Mouse (Mus musculus) left cerebral cortex, adult 9 months (tissue): ENCODE measurements around the gene Lrrc27.

Experiments used
- DNase-seq, 2 experiments: peaks; one replicate each; pipeline ENCODE4 v3.0.0; 2022; ENCODE audit warnings: low spot score in 2 of 2

Lrrc27 gene

DNA sequence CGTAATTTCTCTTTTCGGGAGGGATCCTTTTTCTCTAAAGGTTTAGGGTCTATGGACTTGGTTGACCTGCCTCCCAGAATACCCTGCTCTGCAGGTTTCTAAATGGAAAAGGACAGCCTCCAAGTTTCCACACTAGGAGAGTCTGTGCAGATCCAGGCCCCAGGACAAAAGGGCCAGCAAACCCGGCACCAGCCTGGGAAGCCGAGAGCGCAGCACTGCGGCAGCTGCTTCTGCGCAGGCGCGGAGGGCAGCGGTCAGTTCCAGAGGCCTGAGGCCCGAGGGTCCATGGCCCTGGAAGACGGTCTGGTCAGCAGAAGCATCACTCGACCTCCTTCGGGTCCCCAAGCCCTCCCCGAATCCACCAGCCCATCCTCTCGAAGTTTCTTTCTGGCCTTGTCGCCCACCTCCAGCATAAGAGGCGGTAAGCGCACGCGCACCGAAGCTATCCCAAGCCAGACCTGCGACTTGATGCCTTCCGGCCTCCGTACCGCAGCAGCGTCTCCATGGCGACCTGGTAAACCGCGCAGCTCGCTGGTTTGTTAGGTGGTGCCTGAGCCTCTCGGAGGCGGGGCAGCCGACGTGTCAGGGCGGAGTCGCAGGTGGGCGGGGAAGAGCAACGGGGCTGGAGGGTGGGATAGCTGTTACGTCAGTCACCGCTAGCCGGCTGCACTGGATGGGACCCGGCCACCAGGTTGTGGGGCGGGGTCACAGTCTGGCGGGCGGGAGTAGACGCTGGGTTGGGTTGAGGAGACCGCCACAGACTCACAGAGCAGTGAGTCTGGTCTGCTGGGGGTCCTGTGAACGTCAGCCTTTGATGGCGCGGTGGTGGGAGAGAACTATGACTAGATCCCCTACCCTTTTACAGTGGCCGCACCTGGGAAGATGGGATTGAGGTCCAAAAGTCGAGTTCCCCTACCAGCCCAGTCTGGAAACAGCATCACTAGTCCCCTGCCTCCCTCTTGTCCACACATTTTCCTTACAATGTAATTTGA lies at the start of gene Lrrc27, which contains the start of gene Stk32c:
Gene Lrrc27 (plus strand): TSS at position 235 of the 992 bp plus-strand sequence.
Gene Stk32c (minus strand): TSS at position 554 of the 992 bp plus-strand sequence.
- peak; percentile 95 to 98 for DNase-seq

DNA sequence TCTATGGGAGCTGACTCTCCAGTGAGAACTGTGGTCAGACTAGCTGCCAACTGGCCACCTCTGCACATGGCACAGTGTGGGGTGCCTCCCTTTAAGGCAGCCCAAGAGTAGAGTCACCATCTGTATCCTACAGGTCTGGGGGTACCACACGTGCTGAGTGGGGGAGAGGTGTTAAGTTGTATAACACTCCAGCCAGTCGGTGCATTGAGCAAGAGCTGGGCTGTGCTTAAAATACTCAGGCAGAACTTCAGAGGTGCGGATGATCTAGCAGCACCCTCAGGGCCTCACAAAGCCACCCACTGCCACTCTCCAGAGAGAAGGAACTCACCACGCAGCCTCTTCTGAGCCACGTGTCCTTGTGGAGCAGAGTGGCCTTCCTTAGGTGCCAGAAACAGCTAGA lies 48.4 kb upstream of the Lrrc27 start:
- DNase-seq = peak; percentile 84 to 91

DNA sequence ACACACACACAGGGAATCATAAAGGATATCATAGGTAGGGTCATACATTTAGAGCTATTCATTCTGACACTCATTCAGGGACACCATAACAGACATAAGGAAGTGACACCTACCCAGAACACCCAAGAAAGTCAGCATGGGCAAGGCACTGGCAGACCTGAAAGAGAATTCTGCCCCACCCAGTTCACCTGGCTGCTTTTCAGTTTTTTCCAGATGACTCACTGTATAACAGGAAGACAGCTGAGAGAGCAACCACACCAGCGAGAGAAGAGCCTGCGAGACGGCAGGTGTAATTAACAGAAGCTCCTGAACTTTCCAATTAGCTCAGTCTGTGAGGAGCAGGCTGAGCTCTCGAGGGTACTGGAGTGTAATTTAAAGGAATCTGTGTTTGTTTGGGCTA lies 43.6 kb upstream of the Lrrc27 start:
- DNase-seq = no peak

DNA sequence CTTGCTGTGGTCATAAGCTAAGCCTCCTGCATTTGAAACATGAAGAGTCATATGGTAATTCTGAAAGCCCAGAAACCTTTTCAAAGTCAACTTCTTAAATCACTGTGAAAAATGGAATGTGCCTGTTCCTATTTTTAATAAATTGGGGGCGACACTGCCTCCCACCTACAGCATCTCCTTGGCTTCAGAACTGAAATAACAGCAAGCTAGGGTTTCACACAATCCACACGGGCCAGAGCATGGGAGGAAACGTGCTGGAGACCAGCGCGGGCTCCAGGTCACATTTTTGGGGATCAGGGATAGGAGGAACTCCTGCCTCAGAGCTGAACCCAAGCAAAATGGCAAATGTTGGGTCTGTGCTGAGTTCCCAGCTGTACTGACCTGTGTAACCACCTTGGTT lies 33.5 kb upstream of the Lrrc27 start:
- peak in 1 of 2 experiments; percentile 58 for DNase-seq

DNA sequence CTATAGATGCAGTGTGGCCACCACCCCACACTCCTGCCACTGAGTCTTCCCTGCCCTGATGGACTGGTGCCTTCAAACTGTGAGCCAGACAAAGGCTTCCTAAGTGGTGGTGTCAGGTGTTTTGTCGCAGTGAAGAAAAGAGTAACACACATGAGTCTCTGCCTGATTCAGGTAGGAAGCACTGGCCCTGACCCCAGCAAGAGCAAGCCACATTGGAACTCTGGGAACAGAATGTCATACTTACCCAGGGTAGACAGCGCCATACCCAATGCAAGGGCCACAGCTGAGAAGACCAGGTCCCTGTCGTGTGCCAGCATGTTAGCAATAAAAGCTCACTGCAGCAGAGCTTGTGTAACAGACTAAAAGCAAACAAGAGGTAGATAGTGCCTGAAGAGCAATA lies 32.7 kb upstream of the Lrrc27 start:
- DNase-seq = no peak

DNA sequence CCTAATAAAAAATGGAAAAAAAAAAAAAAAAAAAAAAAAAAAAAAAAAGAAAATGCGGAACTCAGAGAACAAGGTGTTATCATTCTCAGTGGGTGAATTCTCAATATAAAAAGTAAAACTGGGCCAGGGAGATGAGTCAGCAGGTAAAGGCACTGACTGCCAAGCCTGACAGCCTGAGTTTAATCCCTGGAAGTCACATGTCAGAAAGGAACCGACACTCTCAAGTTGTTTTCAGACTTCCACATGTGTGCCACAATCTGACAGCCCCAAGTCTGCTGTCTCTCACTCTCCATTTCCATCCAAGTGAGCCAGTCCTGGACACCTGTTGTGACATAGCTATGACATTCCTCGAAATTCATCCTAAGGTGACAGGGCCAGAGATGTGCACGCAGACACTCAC lies 28.4 kb upstream of the Lrrc27 start:
- DNase-seq = peak in 1 of 2 experiments; percentile 61

DNA sequence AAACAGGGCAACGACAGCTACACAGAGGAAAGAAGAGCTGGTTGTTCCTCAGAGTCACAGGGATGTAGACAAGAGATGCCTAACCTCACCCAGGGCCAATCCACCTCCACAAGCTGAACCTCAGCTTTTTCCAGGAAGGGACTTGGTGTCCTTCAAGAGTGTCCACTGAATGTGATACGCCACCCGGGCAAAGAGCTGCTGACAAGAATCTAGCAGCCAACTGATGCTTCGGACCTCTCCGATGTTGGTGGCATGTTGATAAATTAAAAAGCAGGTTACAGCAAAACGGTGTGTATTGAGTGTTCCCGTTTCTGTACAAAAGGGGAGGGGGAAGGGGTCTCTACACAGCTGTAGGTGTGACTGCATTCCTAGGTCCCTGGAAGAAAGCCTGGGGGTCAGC lies 27.9 kb upstream of the Lrrc27 start:
- no peak for DNase-seq

DNA sequence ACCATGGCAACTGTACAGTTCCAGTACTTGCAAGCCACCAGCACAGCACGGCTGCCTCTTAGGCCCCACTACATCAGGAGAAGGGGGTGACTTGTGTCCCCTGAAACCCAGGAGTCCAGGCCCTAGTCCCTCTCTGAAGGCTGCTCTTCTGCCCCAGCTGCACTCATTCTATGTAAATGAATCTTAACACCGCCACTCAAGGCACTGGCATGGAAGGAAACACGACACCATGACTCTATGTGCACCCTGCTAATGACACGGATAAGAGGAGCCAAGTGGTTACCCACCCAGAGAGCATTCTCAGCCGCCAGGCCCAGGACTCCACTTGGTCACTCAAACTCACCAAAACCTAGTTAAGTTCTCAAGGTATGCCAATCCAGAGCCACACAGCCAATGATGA lies 26.8 kb upstream of the Lrrc27 start:
- DNase-seq = no peak

DNA sequence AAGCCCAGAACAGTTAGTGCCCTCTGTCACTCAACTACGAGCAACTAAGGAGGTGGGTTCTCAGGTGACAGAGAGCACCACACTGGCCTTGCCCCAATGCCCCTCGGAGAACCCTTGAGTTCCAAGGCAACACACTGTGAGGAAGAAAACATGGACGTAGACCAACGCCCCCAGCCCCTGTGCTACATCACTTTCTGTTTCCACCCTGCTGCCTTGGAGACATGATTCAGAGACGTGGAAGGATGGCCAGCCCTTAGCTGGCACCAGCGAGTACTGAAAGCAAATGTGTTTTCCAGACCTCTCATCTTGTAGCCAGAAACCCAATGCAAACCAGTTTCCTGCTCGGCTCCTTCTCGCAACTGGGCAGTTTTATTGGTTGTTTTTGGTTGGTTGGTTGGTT lies 26.4 kb upstream of the Lrrc27 start:
- DNase-seq = no peak

DNA sequence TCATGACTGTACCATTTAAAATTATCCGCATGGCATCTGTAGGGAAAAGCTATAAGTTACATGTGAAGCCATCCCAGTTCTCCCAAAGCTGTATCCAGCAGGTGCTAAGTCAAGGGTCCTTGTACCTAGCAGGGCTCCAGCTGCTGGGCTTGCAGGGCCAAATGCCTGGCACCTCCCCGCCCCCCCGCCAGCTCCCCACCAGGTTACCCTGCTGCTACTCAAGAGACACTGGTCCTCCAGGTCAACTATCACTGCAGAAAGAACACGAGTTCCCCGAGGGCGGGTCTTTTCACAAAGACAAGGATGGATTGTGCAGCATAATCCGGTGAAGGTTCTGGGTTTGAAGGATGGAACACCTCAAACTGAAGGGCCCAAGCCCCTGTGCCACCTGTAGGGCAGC lies 25.5 kb upstream of the Lrrc27 start:
- no peak for DNase-seq

DNA sequence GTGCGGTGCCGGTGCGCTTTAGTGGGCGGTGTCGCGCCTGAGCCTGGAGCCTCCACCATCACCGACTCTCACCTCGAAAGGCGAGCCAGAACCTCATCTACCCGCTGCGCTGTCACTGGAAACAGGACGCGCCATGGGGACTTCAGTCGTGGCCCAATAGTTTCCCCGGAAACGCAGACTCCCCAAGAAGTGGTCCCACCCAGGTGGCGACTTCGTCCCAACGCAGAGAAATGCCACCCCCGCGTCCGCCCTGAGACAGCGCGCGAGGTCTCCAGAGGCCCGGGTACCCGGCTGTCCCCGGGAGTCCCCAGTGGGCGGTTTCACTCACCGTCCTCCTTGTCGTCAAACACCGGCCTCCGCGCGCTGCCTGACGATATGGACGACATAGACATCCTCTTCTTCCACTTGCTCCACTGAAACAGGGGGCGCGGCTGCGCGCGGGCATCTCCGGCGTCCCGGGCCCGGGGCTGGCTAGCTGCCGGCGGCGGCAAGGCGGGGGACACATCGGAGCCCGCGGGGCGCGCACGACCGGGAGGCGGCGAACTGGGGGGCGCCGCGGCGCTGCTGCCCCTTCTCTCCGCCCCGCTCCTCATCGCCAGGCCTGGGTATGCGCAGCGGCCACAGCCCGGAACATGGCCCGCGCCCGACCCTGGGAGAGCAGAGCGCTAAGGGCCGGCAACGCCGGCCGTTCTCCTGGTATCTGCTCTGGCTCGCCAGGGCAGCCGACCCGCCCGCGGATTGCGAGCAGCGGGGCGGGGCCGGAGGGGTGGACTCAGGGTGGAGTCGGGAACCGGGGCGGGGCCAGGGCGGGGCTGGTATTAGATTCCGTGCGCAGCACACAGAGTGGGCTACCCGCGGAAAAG lies 24.8 kb upstream of the Lrrc27 start:
- DNase-seq = peak in 1 of 2 experiments; percentile 66

DNA sequence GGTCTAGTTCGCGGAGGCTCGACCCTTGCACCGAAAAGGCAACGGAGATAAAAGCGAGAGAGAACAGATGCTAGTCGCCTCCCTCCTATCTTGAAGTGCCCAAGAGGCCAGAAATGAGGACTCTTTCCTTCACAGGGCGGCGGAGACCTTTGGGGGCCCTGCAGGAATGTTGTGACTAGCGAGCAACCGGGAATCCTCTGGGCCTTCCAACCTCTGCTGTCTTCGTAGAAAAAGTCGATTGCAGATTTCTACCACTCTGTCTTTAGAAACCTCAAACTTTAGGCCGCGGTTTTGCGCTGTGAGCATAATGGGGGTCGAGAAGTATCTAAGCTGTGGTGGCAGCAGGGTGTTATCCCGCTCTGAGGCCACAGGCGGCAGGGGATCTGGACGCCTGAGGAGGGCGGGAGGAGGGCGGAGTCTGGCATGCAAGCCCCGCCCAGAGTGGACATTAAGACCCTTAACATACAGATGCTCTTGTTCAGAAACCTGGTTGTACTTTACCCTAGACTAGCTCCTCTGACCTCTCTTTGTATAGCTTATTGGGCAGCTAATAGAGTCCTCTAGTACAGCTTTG lies 24.1 kb upstream of the Lrrc27 start:
- DNase-seq = no peak

DNA sequence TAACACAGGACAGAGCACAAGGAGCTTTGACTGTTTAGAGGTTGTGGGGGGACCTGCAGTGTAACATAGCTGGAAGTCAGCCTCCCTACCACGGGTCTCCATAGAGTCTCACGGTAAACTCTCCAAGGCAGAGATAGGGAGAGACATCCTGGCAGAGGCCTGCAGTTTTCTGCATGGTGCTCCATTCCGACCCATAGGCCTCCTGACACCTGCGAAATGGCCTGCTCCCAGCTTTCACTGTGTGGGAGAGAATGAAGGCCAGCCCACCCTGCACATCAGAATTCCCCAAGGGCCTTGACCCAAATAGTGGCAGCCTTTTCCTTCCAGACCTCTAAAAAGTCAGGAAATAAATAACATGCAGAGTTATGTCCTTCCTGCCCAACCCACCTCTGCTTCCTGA lies 22.2 kb upstream of the Lrrc27 start:
- DNase-seq = no peak

DNA sequence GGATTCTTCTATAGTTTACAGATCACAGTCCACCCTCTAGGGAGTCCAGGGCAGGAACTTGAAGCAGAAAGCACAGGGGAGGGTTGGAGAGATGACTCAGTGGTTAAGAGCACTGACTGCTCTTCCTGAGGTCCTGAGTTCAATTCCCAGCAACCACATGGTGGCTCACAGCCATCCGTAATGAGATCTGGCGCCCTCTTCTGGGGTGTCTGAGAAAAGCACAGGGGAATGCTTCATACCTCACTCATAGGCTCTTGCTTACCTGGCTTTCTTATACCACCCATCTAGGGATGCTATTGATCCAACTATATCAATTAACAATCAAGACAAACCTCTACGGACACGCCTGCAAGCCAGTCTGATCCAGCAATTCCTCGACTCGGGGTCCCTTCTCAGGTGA lies 21.2 kb upstream of the Lrrc27 start:
- no peak for DNase-seq

DNA sequence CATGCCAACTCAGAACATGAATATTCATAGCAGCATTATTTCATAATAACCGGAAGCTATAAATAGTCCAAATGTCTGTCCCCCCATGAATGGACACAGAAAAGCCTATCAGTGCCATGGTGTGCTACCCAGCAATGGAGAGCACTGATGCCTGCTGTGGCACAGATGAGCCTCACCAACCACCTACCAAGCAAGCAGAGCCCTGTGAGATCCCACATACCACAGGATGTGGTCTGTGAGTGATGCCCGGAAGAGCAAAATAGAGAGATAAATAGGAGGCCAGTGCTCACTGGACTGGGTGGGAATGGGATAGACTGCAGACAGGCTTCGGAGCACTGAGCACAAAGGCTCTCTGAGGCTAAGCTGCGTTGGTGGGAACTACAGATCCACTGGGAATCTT lies 15.8 kb upstream of the Lrrc27 start:
- no peak for DNase-seq

DNA sequence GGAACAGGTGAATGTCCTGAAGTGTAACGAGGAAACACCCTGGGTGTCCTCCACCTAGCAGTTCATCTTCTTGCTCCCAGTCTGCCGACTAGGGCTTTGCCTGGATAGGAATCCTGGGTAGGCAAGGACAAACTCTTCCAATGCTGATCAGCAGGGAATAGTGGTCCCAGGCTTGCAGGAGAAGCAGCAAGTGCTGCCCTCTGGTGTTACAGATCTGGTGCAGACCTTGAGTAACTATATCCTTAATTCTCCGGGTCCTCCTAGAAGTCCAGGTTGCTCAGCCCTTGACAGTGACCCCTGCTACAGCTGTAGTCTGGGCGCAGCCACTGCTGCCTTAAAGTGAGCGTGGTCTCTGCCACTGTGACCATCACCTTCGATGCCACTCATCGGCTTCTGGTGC lies 12.7 kb upstream of the Lrrc27 start:
- DNase-seq = peak in 1 of 2 experiments; percentile 80

DNA sequence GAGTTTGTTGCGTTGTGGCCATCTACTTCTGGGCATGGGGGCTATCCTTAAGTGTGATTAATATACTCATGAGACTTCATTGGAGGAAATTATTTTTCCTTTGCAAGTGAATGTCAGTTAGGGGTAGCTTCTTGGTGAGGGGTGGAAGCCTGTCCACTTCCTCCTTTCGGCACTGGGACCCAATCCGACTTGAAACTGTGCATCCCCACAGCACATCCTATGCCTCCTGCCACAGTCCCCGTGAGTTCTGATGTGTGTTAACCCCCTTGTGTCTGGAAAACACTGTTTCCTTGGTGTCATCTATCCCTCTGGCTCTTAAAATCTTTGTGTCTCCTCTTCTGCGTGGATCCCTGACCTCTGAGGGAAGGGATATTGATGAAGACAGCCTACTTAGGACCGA lies 11.6 kb upstream of the Lrrc27 start:
- DNase-seq = no peak

DNA sequence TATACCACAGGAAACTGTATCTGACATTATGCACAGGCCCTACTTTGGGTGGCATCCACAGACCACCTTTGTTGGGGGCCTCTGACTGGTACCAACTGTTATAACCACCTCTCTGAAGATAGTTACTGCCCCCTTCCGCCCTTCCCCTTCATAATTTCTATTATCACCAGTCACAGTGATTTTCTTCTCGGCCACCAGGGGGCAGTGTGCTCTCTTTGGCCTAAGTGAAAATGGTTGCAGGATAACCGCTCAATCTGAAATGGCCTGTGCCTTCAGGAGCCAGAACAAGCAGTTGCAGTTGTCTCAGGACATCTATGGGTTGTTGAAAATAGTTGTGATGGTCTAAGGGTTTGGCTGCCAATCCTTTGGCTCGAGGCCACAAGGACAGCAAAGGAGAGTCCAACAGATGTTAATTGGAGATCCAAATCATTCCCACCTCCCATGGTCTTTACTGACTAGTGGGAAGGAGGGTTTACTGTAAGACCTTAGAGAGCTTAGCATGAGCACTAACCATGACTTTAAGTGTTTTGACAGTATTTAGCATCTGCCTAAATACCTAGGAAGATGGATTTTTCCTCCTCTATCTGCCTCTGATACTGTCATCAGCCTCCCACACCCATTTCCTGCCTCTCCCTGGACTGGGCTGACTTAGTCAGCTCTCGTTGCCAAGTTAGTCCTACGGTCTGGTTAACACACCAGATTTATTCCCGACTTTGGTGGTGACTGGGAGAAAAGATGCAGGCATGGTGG lies 4.6 kb upstream of the Lrrc27 start:
- no peak for DNase-seq

DNA sequence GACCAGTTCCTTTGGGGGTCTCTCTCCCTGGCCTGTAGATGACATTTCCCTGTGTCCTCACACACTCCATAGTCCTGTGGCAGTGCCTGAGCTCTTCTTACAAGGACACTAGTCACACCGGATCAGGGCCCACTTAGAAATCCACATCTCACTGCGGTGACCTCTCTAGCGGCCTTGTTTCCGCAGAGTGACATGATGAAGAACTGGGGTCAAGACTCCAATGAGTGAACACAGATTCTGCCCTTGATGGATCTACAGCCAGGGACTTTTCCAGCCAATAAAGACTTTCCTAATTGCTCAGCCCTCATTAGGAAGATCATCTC lies 4.1 kb upstream of the Lrrc27 start:
- DNase-seq = no peak

DNA sequence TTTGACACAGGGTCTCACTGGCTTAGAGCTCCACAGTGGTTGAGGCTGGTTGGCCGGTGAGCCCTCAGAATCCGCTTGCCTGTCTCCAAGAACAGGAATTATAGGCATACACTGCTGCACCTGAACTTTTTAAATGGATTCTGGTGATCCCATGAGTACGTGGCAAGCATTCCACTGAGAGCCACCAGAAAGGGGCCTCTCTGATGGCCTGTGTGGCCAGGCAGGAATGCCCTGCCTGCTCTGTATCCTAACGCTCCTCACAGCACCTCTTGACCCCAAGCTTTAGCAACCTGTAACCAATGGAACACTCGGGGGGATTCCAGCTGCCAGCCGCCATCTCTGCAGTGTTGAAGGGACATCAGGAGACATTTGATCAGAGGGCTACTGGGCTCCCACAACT lies 1.0 kb upstream of the Lrrc27 start:
- DNase-seq = no peak

DNA sequence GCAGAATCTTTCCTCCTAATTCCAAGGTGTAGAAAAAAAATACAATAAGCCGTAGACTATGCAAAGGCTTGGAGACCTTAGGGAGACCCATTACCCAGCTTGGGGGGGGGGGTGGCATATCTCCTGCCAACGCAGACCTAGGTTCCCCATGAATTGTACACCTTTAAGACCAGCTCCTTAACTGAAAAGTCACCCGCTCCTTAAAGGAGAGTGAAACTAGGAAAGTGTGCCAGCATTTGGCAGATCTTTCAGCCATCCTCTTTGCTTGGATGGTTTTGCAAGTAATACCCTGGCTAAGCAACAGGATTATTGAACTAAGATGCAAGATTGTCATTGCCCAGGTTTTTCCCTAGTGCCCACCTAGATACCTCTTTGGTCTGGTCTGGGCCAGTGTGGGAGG lies 963 bp downstream of the Lrrc27 start:
- no peak for DNase-seq

DNA sequence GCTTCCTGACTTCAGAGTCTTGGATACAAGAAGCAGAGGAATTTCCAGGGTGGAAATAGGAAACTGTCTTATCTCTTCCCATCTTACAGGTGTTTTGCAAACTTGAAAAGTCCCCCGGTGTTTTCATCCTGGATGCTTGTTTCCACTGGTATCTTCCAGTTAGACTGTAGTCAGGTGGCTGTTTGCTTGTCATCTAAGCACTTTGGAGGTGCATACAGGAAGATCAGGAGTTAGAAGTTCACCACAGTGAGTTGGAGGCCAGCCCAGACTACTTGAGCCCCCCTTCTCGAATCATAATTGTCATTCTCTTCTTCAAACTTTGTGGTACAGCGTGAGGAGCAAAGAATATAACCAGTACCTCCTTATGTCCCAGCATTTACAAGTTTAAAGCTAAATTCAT lies 1.4 kb downstream of the Lrrc27 start:
- no peak for DNase-seq
